Mouse (Mus musculus) kidney, adult 10 weeks (tissue): ENCODE data around the gene Rab7. TPM values are rescaled to one million over a fixed set of nuclear protein-coding genes. Genes with fewer than 3 reads are reported as not detected.

Source experiments
- polyA plus RNA-seq: library from polyadenylated mRNA; stranded (reverse); fragments of 350-450 nt; fragmentation: Illumina TruSeq; extraction: RNeasy Lipid Tissue Mini Kit (QIAGEN cat#74804); gene quantifications from one replicate; pipeline ENCODE4 v1.2.3, GENCODE M21; 2014; ENCODE audit warnings: low read depth, low replicate concordance

Rab7 gene
- 349 TPM for polyA plus RNA-seq

DNA sequence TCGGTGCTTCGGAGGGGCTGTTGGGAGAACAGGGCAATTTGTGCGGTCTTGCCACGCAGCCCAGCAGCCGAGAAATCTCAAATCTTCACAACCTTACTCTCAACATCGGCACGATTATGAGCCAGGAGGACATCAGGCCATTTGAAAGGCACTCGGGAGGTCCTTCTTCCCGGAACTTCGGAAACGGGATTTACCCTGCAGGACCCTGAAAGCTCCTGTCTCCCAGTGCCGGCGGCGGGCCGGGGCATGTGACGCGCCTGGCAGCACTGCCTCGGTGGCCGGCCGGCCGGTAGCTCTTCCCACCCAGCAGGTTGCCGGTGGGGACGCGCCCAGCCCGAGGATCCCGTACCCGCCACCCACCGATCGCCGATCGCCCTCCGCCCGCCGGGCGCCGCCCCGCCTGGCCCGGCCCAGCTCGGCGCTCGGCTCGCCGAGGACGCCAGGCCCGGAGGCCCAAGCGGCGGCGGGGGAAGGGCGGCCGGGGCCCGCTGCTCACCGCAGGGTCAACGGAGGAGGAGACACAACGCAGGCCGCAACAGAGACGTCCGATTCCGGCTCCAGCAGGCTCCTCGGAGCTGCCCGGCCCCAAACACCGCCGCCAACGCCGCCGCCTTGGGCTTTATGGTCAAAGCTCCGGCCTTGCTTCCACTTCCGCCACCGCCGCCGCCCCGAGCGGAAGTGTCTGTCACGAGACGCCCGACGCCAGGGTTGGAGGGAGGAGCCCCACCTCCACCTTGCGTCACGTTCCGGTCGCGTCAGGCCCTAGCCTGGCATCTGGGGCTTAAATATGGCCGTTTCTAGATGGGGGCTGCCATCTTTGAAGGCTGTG is at the start of gene Rab7:
TSS of gene Rab7 (minus strand) at position 694 of the 829 bp plus-strand sequence.

DNA sequence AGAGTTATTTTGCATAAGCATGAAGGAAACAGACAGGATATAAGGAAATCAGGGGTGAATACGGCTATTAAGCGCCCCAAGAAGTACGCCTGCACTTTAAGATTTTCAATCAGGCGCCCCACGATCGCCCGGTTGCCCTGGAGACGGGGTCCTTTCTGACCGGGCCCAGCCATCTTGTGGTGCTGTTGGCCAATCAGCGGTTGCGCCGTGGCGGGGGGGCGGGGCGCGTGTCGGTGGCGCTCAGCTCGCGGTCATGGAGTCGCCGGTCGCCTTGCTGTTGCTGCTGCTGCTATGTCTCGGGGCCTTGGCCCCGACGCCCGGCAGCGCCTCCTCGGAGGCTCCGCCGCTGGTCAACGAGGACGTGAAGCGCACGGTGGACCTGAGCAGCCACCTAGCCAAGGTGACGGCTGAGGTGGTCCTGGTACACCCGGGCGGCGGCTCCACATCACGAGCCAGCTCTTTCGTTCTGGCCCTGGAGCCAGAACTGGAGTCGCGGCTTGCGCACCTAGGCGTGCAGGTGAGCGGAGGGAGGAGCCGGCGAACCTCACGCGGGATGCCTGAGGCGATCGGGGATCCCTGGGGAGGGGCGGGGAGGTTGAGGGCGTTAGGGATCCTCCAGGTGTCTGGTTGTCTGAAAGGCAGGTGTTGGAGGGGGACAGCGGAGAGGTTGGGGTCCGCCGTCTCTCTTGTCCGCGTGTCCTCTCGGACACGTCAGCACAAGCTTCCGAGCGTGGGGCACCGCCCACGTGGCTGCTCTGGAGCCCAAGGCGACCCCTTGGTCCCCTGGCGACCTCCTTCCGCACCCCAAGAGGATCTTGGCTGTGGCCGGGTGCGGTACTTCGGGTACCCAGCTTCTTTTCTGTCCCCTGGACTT is 39.4 kb upstream of the Rab7 start, which contains the start of gene Rpn1:
TSS of gene Rpn1 (plus strand) at position 205 of the 874 bp plus-strand sequence.

DNA sequence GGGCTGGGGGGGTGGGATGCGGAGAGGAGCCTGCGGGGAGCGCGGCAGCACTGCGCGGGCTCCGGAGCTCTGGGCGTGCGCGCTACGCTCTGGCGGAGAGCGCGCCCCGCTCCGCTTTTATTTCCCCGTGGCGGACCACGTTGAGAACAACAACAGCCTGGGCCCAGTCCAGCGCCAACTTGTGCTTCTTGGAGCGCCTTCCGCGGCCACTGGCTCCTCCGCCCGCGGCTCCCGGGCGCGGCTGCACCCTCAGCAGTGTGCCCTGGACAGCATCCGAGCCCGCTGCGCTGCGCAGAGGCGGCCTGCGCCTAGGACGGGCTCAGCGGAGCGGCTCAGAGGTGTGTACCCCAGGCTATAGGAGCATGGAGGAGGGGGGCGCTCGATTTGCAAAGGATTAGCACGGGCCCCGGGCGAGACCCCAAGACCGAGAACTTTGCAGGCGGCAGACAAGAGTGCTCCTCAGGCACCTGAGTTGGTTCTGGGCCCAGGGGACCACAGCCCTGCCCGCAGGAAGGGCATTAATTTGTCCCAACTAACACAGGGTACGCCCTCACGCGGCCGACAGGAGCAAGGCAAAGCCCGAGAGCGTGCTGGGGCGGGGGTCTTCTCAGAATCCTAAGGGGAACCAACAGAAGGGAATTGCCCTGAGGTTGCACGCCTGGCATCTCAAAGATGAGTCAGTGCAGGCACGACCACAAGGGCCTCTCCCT is 63.4 kb downstream of the Rab7 start, which contains the start of gene H1fx:
TSS of gene H1fx (minus strand) at position 91 of the 710 bp plus-strand sequence.

Other genes starting within 250 kb of the Rab7 start
- gene Rab43, start 233.1 kb downstream of the Rab7 start, polyA plus RNA-seq, result 5.8 TPM
- not detected for gene Gm45140, start 209.5 kb downstream of the Rab7 start, polyA plus RNA-seq
- gene Isy1, start 206.5 kb downstream of the Rab7 start, polyA plus RNA-seq, result 20.1 TPM
- gene Cnbp, start 194.2 kb downstream of the Rab7 start, polyA plus RNA-seq, result 654 TPM
- 18.6 TPM for gene Copg1, start 157.5 kb downstream of the Rab7 start, polyA plus RNA-seq
- 8.3 TPM for gene Hmces, start 131.3 kb downstream of the Rab7 start, polyA plus RNA-seq
- not detected for gene H1fx, start 63.6 kb downstream of the Rab7 start, polyA plus RNA-seq
- 126 TPM for gene Rpn1, start 39.2 kb upstream of the Rab7 start, polyA plus RNA-seq
- gene Gata2, start 148.6 kb upstream of the Rab7 start, polyA plus RNA-seq, result 7.4 TPM
- gene Dnajb8, start 177.0 kb upstream of the Rab7 start, polyA plus RNA-seq, result not detected